Mouse (Mus musculus): Measurements from ENCODE around the gene Meiob. TPM values are rescaled to one million over a fixed set of nuclear protein-coding genes. Genes with fewer than 3 reads are reported as not detected.

The Meiob gene
- total RNA-seq, 2 experiments from 2014 or later = 1.0 to 1.1 TPM

DNA sequence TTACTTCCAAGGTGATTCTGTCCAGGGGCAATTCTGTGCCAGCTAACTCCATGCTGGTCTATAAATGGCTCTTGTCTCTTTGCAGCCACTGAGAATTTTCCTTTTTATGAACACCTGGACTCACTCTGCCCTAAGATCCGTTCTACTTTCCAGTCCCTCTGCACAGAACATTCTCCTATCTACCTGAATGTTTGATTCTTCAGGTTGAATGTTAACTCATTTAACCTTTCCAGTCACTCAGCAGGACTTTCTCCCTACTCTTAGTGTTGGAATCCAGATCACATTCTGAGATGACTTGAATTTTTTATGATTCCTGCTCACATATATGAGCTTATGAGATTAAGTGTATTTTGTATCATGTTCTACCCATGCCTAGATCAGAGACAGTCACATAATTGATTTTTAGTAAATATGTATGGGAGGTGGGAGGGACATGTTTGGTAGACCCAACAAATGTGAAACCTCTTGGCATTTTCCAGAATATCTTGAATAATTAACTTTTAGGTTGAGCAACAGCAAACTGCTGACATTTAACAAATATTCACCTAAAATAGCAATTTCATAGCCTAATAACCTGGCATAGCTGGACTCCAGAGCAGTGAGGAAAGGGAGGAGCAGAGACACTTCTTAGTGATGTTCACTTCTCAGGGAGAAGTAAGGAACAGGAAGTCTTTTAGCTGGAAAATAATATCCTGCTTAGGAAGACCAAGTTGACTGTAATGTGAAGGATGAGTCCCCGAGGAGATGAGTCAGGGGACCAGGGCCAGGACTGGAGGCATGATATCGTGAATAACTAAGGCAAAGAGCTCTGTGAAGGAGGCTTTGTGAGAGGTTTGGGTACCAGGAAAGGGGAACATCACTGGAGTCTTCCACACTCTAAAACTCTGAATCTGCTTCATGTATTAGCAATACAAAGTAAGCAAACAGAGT, 17.5 kb downstream of the Meiob start:
- peak; percentile 25 to 57 for DNase-seq

DNA sequence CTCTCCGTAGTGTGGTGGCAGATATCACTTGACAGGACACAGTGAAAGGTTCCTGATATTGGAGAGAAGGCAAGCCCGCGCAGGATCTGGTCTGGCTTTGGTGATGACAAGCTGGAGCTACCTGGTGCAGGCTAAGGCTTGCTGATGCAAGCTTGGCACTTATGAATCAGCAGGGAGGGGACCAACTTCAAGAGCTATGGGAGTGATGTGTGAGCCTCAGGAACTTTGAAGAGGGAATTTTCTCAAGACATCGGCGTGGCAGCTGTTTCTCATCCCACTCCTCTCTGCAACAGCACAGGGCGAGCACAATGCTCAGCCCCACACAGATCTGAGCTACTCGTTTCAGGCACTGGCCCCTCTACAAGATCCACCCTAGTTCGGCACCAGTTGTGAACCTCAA, 35.8 kb downstream of the Meiob start, which contains the start of gene Hagh:
Gene Hagh, plus strand, starts transcription at position 302 of the 400 bp plus-strand sequence.
- DNase-seq = no peak

DNA sequence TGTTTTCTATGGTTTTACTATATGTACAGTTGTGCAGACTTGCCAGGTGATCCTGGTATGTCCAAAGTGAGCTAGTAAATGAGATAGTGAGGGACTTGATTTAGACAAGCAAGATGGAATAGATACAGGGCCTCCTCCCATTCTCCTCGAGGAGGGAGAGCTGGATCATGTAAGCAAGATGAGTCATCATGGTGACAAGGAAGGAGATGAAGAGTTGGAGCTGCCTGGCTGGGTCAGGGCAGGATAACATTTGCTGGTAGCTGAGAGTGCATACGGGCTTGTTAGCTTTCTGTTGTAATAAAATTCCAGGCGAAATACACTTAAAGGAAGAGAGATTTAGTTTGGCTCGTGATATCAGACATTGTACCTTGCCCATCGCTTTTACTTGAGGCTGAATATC, 36.3 kb downstream of the Meiob start:
- peak in 1 of 2 experiments; percentile 24 for DNase-seq

DNA sequence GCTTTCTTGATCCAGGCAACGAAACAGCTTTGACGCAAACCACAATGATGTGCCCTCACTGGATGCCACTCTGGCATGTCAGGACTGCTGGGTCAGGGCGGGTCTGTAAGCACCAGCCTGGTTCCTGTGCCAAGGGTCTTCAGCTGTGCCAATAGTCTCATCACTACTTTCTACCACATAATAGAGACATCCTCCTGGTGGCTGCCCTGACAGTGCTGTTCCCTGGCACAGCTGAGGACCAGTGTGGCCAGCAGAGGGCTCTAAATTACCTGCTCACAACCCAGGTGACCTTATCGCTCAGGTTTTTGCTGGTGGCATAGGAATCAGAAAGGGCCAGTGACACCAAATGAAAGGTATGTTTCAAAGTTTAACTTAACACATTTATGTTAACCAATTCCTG, 37.0 kb downstream of the Meiob start:
- DNase-seq = peak; percentile 18 to 30

DNA sequence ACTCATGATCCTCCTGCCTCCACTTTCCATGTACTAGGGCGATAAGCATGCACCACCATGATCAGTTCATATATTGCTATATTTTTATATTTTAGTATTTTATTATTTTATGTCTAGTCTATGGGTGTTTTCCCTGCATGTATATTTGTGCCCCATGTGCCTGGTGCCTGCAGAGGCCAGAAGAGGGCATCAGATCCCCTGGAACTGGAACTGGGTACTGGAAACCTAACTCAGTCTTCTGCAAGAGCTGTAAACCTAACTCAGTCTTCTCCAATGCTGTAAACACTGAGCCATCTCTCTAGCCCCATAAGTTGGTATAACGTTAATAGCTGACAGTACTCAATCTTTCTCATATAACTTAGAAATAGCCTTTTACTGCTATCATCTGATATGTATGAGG, 38.5 kb downstream of the Meiob start:
- DNase-seq = peak in 1 of 2 experiments; percentile 15

DNA sequence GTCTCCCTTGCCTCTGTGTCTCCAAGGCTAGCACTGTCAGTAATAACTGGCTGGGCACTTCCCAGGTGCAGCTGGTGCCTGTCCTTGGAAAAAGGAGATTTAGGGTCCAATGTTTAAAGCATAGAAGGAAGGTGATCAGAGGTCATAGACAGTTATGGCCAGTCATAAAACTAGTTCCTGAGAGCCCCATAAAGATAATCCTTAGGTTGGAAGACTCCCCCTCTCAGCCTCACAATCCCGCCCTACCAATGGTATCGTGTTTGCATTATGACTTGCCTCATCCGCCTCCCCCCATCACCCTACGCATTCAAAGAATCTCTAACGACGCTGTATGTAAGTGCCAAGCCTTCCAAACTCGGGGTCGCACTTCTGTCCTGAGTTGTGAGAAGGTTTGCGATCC, 40.4 kb downstream of the Meiob start:
- no peak for DNase-seq

DNA sequence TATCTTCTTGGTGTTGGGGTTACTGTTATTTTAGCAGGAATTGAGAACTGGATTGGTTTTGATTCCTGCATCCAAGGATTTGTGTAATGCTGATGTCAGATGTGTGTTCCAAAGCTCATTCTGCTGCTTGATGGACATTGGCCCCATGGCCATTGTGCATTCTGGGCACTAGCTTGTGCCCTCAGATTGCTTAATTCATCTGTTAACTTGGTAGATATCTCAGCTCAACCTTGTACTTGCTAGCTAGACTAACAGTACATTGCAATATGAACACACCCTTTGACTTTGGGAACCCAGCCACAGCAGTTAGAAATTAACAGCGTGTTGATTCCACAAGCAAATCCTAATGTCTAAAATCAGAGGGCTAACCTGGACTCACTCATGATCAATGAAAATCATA, 43.3 kb downstream of the Meiob start:
- DNase-seq = no peak

DNA sequence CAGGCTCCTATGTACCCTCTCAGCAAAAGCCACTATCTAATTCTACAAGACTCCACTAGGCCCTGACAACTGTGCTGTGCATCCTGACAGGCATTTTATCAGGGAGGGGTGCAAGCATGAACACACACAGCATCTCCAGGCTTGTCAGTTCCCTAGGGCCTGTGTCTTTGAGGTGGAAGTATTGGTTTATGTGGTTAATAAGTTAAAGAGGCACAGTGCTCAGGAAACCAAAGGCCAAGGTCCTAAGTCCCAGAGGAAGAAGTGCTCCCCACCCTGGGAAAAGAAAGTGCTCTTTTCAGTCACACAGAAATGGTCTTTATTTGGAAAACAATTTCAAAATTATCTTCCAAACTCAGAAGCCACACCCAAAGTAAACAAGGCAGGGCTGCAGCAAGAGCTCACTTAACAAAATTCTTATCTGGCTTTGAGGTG, 44.5 kb downstream of the Meiob start:
- no peak for DNase-seq

DNA sequence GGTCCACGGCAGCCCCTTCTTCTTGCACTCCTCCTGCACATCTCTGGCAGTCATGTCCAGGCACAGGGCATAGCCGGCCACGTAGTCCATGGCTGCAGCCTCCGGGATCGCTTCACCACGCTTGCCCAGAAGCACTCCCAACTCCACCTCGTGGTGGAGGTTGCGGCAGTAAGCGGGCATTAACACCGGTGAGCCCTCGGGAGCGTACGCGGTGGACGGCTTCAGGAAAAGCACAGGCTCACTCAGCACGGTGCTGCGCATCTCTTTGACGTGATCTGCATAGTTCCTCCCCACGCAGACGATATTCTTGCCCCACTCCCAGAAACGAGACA, 45.6 kb downstream of the Meiob start:
- no peak for DNase-seq

DNA sequence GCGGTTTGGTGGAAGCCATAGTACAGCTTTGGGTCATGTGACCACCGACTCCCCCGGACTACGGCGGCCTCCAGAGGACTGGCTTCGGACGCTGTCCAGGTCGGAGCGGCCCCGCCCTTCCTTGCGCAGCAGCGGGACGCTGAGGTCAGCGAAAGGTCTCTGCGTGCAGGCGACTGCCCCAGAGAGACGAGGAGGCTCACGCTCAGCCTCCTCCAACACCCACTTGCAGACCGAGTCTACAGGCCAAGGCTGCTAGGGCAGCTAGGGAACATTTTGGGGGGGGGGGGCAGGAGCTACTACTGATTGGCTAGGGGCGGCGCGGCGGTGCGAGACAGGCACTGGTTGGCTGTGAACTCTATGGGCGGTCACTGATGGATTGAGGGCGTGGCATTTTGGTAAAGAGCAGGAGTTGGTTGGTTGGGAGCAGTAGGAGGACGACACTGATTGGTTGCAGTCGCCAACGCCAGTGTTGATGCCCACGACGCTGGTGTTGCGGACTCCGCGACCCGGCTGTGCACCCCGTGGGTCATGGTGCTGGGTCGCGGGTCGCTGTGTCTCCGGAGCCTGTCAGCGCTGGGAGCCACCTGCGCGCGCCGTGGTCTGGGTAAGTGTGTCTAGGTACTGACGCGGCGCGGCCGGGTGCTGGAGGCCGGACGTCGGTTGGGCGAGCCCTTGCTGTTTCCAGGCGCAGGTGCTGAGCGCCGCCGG, 46.1 kb downstream of the Meiob start, which contains the start of gene Fahd1:
Gene Fahd1, minus strand, starts transcription at position 300 of the 708 bp plus-strand sequence.
- DNase-seq = peak; percentile 94 to 95

DNA sequence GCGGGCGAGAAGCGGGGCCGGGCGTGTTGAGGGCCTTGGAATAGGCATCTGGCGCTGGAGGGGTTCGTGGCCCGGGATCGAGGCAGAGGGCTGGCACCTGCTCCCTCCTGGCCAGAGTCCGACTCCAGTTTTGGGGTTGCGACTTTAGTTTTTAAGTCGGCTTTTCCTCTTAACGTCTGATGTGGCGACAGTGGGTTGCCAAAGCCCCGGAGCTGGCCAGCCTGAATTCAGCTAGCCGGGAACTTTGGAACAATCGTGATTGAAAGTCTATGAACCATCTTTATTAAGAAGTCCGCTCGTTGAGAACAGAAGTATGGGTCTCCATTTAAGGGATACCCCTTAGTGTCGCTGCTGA, 46.7 kb downstream of the Meiob start:
- DNase-seq = no peak

DNA sequence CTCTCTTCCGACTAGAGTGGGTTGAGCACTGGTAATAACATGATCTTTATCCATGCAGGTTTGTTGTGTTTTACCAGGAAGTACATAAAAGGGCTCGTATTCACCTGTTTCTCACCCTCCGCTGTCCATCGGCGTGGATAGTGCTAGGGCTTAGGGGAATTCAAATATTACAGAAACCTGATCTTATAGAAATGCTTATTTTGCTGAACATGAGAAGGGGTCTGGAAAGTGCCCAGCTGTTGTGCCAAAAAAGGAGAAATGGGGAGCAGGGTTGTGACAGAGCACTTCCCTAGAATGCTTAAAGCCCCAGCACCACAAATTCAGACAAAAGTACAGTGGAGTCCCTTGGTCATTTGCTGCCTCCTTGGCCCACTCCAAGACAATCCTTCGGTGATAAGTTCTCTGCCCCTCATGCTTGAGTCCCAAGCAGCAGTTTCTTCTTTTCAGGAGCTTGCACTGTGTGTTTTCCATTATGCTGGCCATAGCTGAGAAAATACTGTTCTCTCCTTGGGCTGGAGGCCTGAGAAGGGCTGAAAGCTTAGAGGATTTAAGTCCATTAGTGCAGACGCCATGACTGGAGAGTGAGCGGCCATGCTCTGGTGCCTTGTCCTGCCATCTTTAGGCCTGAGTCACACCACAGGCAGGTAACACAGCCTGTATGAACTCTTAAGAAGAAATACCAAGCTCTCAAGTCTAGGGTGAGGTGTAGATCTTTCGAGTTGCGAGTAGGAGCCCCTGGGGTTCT, 47.5 kb downstream of the Meiob start:
- DNase-seq = no peak

DNA sequence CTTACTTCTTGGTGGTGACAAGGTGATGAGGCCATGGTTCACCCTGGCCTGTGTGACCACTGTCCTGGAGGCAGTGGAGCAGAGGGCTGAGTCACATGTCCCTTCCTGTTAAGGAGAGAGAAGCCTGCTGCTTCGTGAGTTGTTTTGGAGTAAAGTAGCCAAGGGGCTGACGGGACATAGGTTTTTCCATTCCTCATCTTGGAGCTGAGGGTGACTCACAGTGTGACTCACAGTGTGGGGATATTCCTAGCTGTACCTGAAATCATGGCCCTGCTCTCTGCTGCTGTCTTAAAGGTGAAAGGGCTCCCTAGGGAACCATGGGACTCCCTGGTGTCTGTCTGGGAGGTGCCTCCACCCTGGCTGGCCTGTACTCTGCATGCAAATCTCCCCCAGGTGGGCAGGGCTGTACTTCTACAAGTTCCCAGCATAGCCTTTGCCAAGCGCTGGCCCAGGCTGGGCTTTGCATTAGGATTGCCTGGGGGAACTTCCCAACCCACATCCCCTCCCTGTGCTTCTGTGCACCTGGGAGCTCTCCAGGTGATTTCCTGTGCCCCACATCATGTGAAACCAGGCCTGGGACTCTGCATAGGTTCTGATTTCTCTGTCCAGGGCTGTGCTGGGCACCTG, 51.9 kb downstream of the Meiob start:
- peak; percentile 16 to 34 for DNase-seq

DNA sequence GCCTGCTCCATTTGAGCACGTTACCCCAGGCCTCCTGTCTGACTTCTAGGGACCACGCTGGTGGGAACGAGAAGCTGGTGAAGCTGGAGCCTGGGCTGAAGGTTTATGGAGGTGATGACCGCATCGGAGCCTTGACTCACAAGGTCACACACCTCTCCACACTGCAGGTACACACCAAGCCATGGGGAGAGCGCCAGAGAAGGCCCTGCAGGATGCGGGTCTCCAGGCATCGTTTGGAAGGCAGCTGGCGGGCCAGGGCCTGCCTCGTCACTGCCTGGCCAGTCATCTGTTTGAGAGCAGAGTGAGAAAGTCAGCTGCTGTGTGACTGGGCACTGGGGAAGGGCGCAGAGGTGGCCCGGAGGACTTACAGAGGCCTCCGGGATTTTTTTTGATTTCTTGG, 52.5 kb downstream of the Meiob start:
- DNase-seq = no peak

DNA sequence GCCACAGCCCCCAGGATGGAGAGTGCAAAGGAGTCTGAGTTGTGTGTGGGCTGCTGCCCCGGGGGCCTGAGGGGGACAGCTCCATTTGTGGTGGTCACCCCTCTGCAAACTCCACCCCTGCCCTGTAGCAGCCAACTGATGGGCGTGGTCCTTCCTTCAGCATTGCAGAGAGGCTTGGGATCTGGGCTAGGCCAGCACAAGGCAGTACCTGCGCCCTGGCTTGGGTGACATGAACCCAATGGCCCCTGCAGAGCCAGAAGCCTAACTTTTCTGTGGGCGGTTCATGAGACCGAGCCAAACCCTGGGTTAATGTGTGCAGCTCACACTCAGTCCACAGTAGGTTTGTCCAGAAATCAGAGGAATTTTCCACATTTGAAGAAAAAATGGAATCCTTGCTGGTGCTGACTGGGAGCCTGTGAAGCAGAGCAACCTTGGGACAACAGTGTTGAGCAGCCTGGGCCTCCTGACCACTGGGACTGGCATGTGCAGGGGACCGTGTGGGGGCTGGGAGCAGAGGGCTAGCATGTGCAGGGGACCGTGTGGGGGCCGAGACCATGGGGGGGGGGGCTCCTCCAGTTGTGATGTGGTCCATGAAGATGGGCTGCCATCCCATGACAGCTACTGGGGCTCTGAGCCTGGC, 53.9 kb downstream of the Meiob start:
- DNase-seq = no peak

DNA sequence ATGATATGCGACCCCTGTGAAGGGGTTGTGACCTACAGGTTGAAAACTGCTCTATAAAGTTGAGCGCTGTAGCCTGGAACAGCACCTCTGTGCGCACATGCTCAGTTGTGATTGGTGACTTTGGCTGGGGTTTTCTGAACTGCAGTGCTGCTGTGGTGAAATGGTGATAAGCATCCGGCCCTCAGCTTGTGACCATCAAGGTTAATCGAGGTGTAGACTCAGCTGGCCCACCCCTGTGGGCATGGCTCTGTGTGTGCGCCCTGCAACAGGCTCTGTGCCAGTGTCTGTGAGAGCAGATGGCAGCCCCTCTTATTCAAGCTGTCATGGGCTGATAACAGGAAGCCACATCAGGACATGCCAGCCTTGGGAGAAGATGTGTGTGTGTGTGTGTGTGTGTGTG, 54.9 kb downstream of the Meiob start:
- DNase-seq = no peak

DNA sequence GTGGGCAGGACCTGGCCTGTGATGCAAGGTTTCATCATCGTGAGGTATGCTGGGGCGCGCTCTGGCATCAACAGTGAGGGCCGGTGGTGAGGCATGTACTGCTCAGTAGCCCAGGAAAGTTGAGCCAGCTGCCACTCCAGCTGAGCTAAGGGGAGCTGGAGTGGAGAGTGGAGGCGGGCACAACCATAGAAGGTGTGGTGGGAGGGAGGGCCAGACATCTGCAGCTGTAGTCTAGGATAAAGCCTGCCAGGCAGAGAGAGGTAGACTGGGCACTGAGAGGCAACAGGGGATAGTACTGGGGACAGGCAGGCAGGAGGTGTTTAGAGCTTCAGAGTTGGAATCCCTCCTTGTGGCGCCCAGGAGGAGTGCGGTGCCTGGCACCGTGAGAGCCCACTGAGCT, 56.0 kb downstream of the Meiob start:
- DNase-seq = no peak

DNA sequence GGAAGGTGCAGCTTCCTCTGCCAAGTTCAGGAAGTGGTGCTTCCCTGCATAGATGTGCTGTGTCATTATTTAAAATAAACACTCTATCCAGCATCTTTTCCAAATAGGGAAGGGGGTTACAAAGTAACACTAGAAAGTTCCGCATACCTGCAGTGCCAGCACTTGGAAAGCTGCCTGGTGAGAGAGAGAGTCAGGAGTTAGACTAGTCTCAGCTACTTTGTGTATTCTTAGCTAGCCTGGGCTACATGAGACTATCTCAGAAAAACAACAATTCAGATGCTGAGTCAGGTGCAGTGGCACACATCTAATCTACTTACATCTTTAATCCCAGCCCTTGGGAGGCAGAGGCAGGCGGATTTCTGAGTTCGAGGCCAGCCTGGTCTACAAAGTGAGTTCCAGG, 57.7 kb downstream of the Meiob start:
- DNase-seq = no peak

DNA sequence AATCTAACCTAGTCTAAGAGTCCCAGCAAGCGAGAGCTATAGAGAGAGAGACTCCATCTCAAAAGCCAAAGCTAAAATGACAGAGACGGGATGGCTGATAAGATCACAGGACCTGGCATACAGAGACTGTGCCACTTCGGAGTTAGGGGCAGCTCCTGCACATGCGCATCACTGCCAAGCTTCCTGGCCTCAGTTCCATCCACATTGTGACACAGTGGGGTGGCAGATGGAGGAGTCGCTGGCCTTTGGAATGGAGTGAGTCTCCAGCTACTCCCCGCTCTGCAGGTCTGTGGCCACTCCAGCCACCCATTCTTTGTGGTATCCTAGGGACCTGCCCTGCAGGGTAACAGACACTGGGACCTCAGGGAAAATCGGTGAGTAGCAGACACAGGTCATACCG, 61.7 kb downstream of the Meiob start, which contains the start of gene Igfals:
Gene Igfals, plus strand, starts transcription at position 222 of the 400 bp plus-strand sequence.
- no peak for DNase-seq

DNA sequence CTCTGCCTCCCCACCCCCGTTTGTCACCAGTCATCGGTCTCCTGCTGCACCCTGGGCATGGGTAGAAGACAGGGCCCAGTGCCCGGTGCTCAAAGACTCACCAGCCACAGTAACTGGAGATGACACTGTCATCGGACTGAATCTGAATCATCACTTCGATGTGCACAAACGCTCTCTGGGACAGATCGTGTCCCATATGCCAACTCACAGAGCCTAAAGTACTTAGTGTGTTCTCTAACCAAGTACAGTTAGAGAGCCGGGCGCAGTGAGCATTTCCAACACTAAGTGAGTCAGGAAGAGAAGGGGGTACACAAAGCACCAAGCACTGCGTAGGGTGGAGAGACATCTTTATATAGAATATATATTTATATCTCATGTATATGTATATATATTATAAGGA, 63.8 kb downstream of the Meiob start:
- no peak for DNase-seq

DNA sequence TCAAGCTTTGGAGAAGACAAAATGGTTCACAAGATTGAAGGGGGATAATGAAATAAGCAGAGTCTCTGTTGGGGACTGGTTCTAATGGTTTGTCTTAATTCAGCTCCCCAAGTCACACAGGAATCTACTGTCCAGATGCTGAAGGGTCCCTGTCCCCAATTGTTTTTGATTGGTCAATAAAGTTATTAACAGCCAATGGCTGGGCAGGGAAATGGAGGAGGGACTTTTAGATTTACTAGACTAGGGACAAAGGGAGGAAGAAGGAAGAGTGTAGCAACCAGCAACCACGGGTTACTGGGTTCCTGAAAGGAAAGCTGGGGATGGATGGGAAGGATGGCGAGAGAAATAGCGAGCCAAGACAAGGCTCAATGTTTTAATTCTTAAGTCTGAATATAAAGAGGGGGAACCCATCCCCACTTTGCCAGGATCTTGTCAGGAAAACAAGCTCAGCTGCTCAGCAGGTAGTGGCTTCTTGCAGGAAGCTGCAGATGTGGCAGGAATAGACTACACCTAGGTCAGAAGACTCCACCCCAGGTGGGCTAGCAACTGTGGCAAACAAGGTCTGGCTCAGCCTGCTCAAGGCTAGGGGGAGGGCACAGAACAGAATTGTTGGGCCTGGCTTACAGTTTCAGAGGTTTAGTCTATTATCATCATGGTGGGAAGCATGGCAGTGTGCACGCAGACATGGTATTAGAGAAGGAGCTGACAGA, 69.8 kb downstream of the Meiob start:
- no peak for DNase-seq

Measured in adrenal gland, postnatal 36 days (tissue).